Mouse (Mus musculus): ENCODE results near the gene Slc39a11. TPM values are rescaled to one million over a fixed set of nuclear protein-coding genes. Genes with fewer than 3 reads are reported as not detected.

Slc39a11 gene
- polyA plus RNA-seq, 1 experiment from 2014 or later: 18.6 TPM

DNA sequence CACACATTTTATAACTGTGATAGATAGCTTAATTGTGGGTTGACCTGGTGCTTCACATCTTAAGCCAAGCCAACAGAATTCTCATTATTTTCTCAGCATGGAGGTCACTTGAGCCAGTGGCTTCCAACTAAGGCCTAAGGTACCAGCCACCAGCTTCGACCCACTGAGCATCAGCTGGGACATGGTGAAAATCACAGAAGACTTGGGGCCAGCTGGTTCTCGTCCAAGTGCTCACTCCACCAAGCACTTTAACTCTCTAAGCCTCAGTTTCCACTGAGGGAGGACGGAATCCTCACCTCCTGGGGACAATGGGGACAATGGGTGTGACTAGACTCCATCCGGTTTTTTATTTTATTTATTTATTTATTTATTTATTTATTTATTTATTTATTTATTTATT, 27.9 kb downstream of the Slc39a11 start:
- no peaks in the 10 kb centered on the region for H3K36me3 ChIP-seq (ENCODE audit: control insufficient read depth, insufficient read depth, low read length)
- peaks cover 19% of the 10 kb centered on the region for H3K27me3 ChIP-seq (ENCODE audit: control insufficient read depth, insufficient read depth, low read length)
- ATAC-seq (ENCODE audit: insufficient number of reproducible peaks, insufficient read depth, low FRiP score, low read depth): no peak
- no peak overlapping the region for H3K9ac ChIP-seq (replicated peaks; ENCODE audit: low read depth, low read length)
- H3K9me3 ChIP-seq (ENCODE audit: control insufficient read depth, low read depth, low read length): no peaks in the 10 kb centered on the region
- H3K4me2 ChIP-seq (replicated peaks; ENCODE audit: low read depth, low read length): no peak overlapping the region
- 76% methylated on average over 4 of the region's 4 CpGs for WGBS
- H3K4me1 ChIP-seq (ENCODE audit: control insufficient read depth, insufficient read depth, low read length): peaks cover 12% of the 10 kb centered on the region; the same call in 1 of the 2 replicates
- H3K4me3 ChIP-seq (ENCODE audit: low read depth, low read length): no peak overlapping the region
- no peak overlapping the region for H3K27ac ChIP-seq (ENCODE audit: low read length)

DNA sequence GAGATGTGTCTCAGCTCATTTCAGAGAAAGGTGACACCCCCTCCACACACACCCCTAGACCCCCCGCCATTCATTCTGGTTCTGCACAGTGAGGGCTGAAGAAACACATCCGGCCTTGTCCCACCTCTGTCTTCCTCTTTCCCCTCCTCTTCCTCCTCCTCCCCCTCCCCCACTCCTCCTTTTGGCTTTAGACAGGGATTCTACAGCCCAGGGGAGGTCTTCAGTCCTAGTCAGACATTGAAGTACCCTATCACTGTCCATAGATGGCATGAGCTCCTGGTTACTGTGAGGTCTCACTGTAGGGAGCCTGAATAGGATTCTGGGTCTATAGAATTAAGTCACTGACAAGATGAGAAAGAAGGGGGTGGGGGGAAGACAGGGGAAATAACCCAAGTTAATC, 28.9 kb downstream of the Slc39a11 start:
- H3K9me3 ChIP-seq (ENCODE audit: control insufficient read depth, low read depth, low read length): no peaks in the 10 kb centered on the region
- H3K4me3 ChIP-seq (ENCODE audit: low read depth, low read length): no peak overlapping the region
- no peak for ATAC-seq (ENCODE audit: insufficient number of reproducible peaks, insufficient read depth, low FRiP score, low read depth)
- peaks cover 19% of the 10 kb centered on the region for H3K27me3 ChIP-seq (ENCODE audit: control insufficient read depth, insufficient read depth, low read length)
- peaks cover 12% of the 10 kb centered on the region; the same call in 1 of the 2 replicates for H3K4me1 ChIP-seq (ENCODE audit: control insufficient read depth, insufficient read depth, low read length)
- no peak overlapping the region for H3K9ac ChIP-seq (replicated peaks; ENCODE audit: low read depth, low read length)
- WGBS: 69% methylated on average over 2 of the region's 2 CpGs
- H3K27ac ChIP-seq (ENCODE audit: low read length): no peak overlapping the region
- H3K4me2 ChIP-seq (replicated peaks; ENCODE audit: low read depth, low read length): no peak overlapping the region
- H3K36me3 ChIP-seq (ENCODE audit: control insufficient read depth, insufficient read depth, low read length): no peaks in the 10 kb centered on the region

DNA sequence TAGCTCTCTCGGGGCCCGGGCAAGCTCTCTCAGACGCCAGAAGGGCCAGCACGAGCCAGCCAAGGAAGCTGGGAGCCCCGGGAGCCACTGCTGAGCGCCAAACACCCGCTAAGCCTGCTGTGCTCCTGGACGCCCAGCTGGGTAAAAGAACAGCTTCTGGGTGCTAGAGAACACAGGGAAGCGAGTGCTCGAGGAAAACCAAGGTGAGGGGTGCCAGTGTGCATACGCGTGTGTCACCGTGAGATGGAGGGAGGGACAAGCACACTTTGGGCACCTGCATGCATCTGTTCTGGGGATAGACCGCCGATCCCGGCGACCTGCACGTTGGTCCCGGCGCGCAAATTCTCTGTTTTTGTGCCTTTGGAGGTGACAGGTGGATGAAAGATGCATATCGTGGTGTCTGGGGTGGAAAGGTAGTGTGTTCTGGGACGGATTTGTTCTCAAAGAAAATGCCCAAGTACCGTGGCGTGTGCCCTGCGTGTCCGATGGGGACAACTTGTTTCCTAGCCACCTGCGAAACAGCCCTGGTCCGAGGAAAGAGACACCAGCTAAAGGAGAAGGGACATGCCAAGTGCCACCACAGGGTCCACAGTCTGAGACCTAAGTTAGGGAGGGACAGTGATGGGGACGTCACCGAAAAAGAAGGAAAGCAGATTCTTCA, 30.3 kb downstream of the Slc39a11 start:
- peak overlapping the region; percentile 31 for H3K4me3 ChIP-seq (ENCODE audit: low read depth, low read length)
- no peak overlapping the region; the same call in 1 of the 2 replicates for H3K9ac ChIP-seq (replicated peaks; ENCODE audit: low read depth, low read length)
- H3K27ac ChIP-seq (ENCODE audit: low read length): no peak overlapping the region
- peaks cover 12% of the 10 kb centered on the region; the same call in 1 of the 2 replicates for H3K4me1 ChIP-seq (ENCODE audit: control insufficient read depth, insufficient read depth, low read length)
- peak overlapping the region; percentile 85 for H3K4me2 ChIP-seq (replicated peaks; ENCODE audit: low read depth, low read length)
- H3K27me3 ChIP-seq (ENCODE audit: control insufficient read depth, insufficient read depth, low read length): peaks cover 19% of the 10 kb centered on the region
- H3K36me3 ChIP-seq (ENCODE audit: control insufficient read depth, insufficient read depth, low read length): no peaks in the 10 kb centered on the region
- H3K9me3 ChIP-seq (ENCODE audit: control insufficient read depth, low read depth, low read length): no peaks in the 10 kb centered on the region
- no peak for ATAC-seq (ENCODE audit: insufficient number of reproducible peaks, insufficient read depth, low FRiP score, low read depth)
- 3% methylated on average over 31 of the region's 31 CpGs for WGBS

DNA sequence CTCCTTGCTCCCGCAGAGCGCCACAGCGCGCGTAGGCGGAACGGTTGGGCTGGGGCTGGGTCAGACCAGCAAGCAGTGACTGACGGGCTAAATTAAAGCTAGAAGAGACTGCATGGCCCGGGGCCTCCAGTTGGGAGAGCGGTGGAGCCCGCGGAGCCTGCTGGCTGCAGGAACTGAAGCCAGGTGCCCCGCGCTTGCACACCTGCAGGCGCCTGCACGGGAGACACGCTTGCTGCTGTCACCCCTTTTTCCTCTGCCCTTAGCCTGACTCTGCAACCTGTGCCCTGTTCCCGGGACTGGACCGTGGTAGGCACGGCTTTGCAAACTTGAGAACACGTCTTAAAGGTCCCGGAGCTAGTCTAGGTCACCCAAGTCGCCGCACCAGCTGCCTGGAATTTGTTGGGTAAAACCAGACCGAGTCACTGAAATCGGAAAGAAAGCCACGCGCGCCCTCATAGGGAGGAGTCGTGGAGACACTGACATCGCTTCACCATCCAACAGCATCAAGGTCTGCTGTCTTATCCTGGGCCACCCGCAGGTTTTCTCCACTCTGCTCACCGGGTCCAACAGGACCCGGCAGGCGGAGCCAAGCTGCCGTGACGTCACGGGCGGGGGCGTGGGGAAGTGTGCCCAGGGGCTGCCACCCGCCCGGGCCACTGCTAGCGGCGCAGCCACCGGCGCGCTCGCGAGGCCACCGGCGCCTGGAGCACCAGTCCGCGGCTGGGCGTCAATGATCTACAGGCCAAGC, 31.0 kb downstream of the Slc39a11 start, which contains the start of gene Sstr2:
TSS of gene Sstr2 (plus strand) at position 671 of the 748 bp plus-strand sequence.
- peak within 1 kb of the TSS; percentile 85 for H3K4me2 ChIP-seq (replicated peaks; ENCODE audit: low read depth, low read length)
- H3K4me3 ChIP-seq (ENCODE audit: low read depth, low read length): peak within 1 kb of the TSS; percentile 31
- H3K9me3 ChIP-seq (ENCODE audit: control insufficient read depth, low read depth, low read length): no peaks in the 10 kb centered on the region
- H3K4me1 ChIP-seq (ENCODE audit: control insufficient read depth, insufficient read depth, low read length): peaks cover 12% of the 10 kb centered on the region; the same call in 1 of the 2 replicates
- H3K9ac ChIP-seq (replicated peaks; ENCODE audit: low read depth, low read length): no peak within 1 kb of the TSS; the same call in 1 of the 2 replicates
- H3K27ac ChIP-seq (ENCODE audit: low read length): no peak within 1 kb of the TSS
- no peaks in the 10 kb centered on the region for H3K36me3 ChIP-seq (ENCODE audit: control insufficient read depth, insufficient read depth, low read length)
- 2% methylated on average over 54 of the region's 54 CpGs for WGBS
- H3K27me3 ChIP-seq (ENCODE audit: control insufficient read depth, insufficient read depth, low read length): peaks cover 19% of the 10 kb centered on the region
- peak; percentile 49; the same call in 1 of the 2 replicates for ATAC-seq (ENCODE audit: insufficient number of reproducible peaks, insufficient read depth, low FRiP score, low read depth)

DNA sequence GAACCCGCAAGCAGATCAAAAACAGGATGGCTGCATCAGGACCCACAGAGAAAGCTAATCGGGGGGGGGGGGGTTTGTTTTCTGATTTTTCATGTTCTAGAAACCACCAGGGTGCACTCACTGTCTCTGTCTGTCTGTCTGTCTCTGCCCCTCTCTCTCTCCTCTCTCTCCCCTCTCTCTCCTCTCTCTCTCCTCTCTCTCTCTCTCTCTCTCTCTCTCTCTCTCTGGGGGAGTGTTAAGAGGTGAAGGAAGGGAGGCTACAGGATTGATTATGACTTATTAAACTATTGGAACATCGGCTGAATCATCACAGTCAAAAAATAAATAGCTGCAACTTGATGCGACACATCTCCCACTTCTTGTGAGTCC, 31.6 kb downstream of the Slc39a11 start:
- no peak for ATAC-seq (ENCODE audit: insufficient number of reproducible peaks, insufficient read depth, low FRiP score, low read depth)

DNA sequence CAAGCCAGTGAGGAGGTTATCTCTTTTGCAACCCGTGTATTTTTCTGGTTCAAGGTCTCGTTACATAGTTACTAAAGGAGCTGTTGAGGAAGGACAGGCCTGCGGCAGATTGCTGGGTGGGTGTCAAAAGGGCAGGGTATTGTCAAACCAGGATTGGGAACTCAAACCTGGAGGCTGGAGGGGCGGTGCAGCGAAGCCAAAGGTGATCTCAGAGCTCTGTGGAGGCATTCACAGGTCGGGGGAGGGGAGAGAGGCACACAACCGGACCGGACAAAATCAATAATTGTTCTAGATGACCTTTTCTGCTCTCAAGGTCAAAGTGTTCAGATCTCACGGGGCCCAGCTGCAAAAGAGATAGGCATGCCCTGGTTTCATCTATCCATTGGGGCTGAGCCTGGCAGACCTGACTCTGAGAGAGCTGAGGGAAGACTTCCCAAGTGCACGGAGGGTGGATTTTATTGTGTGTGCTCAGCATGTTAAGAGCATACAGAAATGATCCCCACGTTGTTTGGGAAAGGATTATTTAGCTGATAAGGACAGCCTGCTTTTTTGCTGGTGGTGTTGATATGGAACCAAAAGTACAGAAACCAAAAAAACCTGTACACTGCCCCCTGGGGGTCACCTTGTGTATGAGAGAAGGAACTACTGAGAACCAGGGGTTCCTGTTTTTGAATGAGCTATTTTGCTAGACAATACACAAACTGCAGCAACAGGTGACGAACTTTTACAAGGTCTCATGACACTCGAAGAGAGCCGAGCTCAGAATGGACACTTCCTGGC, 32.6 kb downstream of the Slc39a11 start:
- no peaks in the 10 kb centered on the region for H3K36me3 ChIP-seq (ENCODE audit: control insufficient read depth, insufficient read depth, low read length)
- WGBS: 39% methylated on average over 14 of the region's 14 CpGs
- H3K9ac ChIP-seq (replicated peaks; ENCODE audit: low read depth, low read length): no peak overlapping the region
- no peak overlapping the region for H3K4me2 ChIP-seq (replicated peaks; ENCODE audit: low read depth, low read length)
- peaks cover 13% of the 10 kb centered on the region; the same call in 1 of the 2 replicates for H3K4me1 ChIP-seq (ENCODE audit: control insufficient read depth, insufficient read depth, low read length)
- no peak overlapping the region for H3K27ac ChIP-seq (ENCODE audit: low read length)
- H3K9me3 ChIP-seq (ENCODE audit: control insufficient read depth, low read depth, low read length): no peaks in the 10 kb centered on the region
- no peak overlapping the region for H3K4me3 ChIP-seq (ENCODE audit: low read depth, low read length)
- ATAC-seq (ENCODE audit: insufficient number of reproducible peaks, insufficient read depth, low FRiP score, low read depth): peak; percentile 25; the same call in 1 of the 2 replicates
- peaks cover 19% of the 10 kb centered on the region for H3K27me3 ChIP-seq (ENCODE audit: control insufficient read depth, insufficient read depth, low read length)

More for the DNA sequence above, 31.6 kb downstream of the Slc39a11 start:
- H3K9me3 ChIP-seq (ENCODE audit: control insufficient read depth, low read depth, low read length): no peaks in the 10 kb centered on the region
- peak overlapping the region; percentile 31; the same call in 1 of the 2 replicates for H3K4me3 ChIP-seq (ENCODE audit: low read depth, low read length)
- peaks cover 12% of the 10 kb centered on the region; the same call in 1 of the 2 replicates for H3K4me1 ChIP-seq (ENCODE audit: control insufficient read depth, insufficient read depth, low read length)
- peak overlapping the region; percentile 85 for H3K4me2 ChIP-seq (replicated peaks; ENCODE audit: low read depth, low read length)
- no peak overlapping the region for H3K27ac ChIP-seq (ENCODE audit: low read length)
- no peak overlapping the region for H3K9ac ChIP-seq (replicated peaks; ENCODE audit: low read depth, low read length)
- H3K36me3 ChIP-seq (ENCODE audit: control insufficient read depth, insufficient read depth, low read length): no peaks in the 10 kb centered on the region
- 20% methylated on average over 4 of the region's 4 CpGs for WGBS
- H3K27me3 ChIP-seq (ENCODE audit: control insufficient read depth, insufficient read depth, low read length): peaks cover 19% of the 10 kb centered on the region

DNA sequence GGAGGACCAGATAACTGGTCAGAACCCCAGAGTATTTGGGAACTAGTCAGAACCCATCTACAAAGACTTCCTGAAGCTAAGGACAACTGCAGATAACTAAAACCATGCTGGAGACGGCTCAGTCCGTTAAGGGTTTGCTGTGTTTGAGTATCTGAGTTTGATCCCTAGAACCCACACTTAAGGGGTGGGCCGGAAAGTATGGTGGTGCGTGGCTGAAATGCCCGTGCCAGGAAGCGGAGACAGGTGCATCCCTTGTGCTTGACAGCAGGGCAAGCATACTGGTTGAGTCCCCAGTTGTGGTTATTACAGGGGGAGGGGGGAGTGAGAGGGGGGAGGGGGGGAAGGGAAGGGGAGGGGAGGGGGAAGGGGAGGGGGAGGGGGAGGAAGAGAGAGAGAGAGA, 35.4 kb downstream of the Slc39a11 start:
- Histone ChIP-seq H3K4me2 (replicated peaks; ENCODE audit: low read depth, low read length) (no peak overlapping the region), H3K4me3 (ENCODE audit: low read depth, low read length) (no peak overlapping the region), H3K9ac (replicated peaks; ENCODE audit: low read depth, low read length) (no peak overlapping the region), H3K9me3 (ENCODE audit: control insufficient read depth, low read depth, low read length) (no peaks in the 10 kb centered on the region), H3K27me3 (ENCODE audit: control insufficient read depth, insufficient read depth, low read length) (0 out of 2 replicates have a peak, but pooled peaks cover 6% of the 10 kb centered on the region), H3K4me1 (ENCODE audit: control insufficient read depth, insufficient read depth, low read length) (peaks cover 17% of the 10 kb centered on the region; the same call in 1 of the 2 replicates), H3K36me3 (ENCODE audit: control insufficient read depth, insufficient read depth, low read length) (no peaks in the 10 kb centered on the region), H3K27ac (ENCODE audit: low read length) (no peak overlapping the region)
- ATAC-seq (ENCODE audit: insufficient number of reproducible peaks, insufficient read depth, low FRiP score, low read depth): no peak
- WGBS: 82% methylated on average over 6 of the region's 6 CpGs
